Mouse (Mus musculus) neural tube, embryonic 15.5 days (tissue): ENCODE measurements at regions not wholly inside any gene's neighbourhood (a gene's known extent, or its start where the extent isn't known, plus 50 kb on each side); places are given as distances from the start of the nearest gene placed in this dataset.
"Not testable (repeated sequence)": the region's sequence is repeated elsewhere in the genome, so short reads cannot be mapped to it uniquely, and the experiment has no call there.

ENCODE experiments used
- ATAC-seq: fragments of 200-750 bp; cut with Nextera tagmentation; 2 replicates; pipeline ENCODE4 v1.8.0; 2017; ENCODE audit warnings: mild to moderate bottlenecking, moderate TSS enrichment, moderate library complexity; ENCODE audit not compliant: low FRiP score
- H3K27ac ChIP-seq: fragments of 300-500 bp; sonication (generic); replicated peaks from 2 replicates; pipeline ENCODE4 v1.5.1; 2015; ENCODE audit warnings: mild to moderate bottlenecking, inconsistent platforms
- H3K27me3 ChIP-seq: fragments of 300-500 bp; sonication (generic); replicated peaks from 2 replicates; pipeline ENCODE4 v1.6.1; 2015; ENCODE audit warnings: inconsistent platforms
- H3K36me3 ChIP-seq: fragments of 300-500 bp; sonication (generic); 2 replicates; pipeline ENCODE4 v1.6.1; 2015; ENCODE audit warnings: inconsistent platforms
- H3K4me1 ChIP-seq: fragments of 300-500 bp; sonication (generic); 2 replicates; pipeline ENCODE4 v1.6.1; 2015; ENCODE audit warnings: inconsistent platforms
- H3K4me2 ChIP-seq: fragments of 300-500 bp; sonication (generic); 2 replicates; pipeline ENCODE4 v1.6.1; 2015; ENCODE audit warnings: inconsistent platforms, mild to moderate bottlenecking, moderate library complexity
- H3K4me3 ChIP-seq: fragments of 300-500 bp; sonication (generic); replicated peaks from 2 replicates; pipeline ENCODE4 v1.5.1; 2015; ENCODE audit warnings: mild to moderate bottlenecking, inconsistent platforms
- H3K9ac ChIP-seq: fragments of 300-500 bp; sonication (generic); replicated peaks from 2 replicates; pipeline ENCODE4 v1.6.1; 2015; ENCODE audit warnings: mild to moderate bottlenecking, inconsistent platforms
- H3K9me3 ChIP-seq: fragments of 300-500 bp; sonication (generic); replicated peaks from 2 replicates; pipeline ENCODE4 v1.6.1; 2016; ENCODE audit warnings: inconsistent platforms
- WGBS: fragments of 180-500 bp; shearing (Covaris S2); methylation state at CpG from one replicate; pipeline ENCODE4 v1.1.7; 2015; ENCODE audit warnings: mixed read lengths; 5-methylcytosine and 5-hydroxymethylcytosine counted together

DNA sequence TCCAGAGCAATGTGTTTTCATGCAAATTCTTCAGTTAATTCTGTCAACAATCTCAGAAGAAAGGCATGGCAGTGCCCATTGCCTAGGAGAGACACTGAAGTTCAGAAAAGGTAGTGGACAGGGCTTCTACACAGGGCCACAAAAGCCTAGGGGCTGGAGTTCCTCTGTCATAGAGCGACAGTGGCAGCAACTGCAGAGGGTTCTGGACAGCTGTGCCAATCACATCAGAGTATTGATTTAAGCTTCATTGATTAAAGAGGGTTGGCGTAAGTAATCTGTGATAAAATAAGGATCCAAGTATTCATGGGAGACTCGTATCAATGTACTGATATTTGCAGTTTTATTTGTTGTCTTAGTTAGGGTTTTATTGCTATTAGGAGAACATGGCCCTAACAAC is 143.5 kb upstream of the P2ry1 start:
- H3K9me3 ChIP-seq: no peaks in the 10 kb centered on the region
- no peak overlapping the region for H3K9ac ChIP-seq
- no peaks in the 10 kb centered on the region for H3K4me1 ChIP-seq
- no peak overlapping the region for H3K4me3 ChIP-seq
- ATAC-seq: no peak
- H3K36me3 ChIP-seq: no peaks in the 10 kb centered on the region
- no peaks in the 10 kb centered on the region for H3K27me3 ChIP-seq
- H3K4me2 ChIP-seq: no peak overlapping the region
- no peak overlapping the region for H3K27ac ChIP-seq
- 85% methylated on average over 3 of the region's 3 CpGs for WGBS

DNA sequence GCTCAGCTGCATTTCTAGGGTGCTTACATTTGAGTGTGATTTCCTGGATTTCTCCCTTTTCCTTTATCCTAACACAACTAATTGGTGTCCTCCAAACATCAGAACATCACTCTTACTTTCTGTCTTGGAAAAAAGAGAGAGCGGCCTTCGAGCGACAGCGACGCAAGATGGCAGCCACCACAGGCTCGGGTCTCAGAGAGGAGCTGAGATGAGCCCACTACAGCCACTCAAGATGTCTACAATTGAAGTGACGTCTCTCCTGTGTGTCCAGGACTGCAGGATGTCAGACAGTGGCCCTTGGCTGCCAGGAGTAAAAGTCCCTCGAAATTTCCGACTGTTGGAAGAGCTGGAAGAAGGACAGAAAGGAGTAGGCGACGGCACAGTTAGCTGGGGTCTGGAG is 125.7 kb upstream of the P2ry1 start:
- not testable (repeated sequence) for H3K9ac ChIP-seq, H3K27me3 ChIP-seq, H3K4me2 ChIP-seq, H3K27ac ChIP-seq, H3K4me3 ChIP-seq, ATAC-seq, H3K9me3 ChIP-seq, H3K36me3 ChIP-seq, H3K4me1 ChIP-seq
- 94% methylated on average over 11 of the region's 11 CpGs for WGBS

DNA sequence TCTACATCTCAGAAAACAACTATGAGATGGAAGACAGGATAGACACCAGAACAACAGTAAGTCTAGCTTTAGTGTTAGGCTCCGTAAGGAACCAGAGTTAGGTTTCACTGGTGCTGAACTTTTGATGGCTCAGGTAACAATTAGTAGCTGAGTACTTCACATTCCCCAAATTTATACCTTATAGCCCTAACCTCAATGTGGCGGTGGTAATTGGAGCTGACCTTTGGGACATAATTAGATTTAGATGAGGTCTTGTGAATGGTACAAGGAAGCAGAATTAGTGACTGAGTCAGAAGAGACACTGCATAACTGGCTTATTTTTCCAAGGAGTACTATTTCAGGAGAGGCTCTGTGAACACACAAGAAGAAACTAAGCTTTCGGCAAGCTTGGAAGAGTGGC is 123.7 kb upstream of the P2ry1 start:
- Histone ChIP-seq H3K9me3 (no peaks in the 10 kb centered on the region), H3K9ac (no peak overlapping the region), H3K4me1 (no peaks in the 10 kb centered on the region), H3K27me3 (no peaks in the 10 kb centered on the region), H3K27ac (no peak overlapping the region), H3K36me3 (no peaks in the 10 kb centered on the region), H3K4me3 (no peak overlapping the region), H3K4me2 (no peak overlapping the region)
- no peak for ATAC-seq
- WGBS: 94% methylated on average over 3 of the region's 3 CpGs

DNA sequence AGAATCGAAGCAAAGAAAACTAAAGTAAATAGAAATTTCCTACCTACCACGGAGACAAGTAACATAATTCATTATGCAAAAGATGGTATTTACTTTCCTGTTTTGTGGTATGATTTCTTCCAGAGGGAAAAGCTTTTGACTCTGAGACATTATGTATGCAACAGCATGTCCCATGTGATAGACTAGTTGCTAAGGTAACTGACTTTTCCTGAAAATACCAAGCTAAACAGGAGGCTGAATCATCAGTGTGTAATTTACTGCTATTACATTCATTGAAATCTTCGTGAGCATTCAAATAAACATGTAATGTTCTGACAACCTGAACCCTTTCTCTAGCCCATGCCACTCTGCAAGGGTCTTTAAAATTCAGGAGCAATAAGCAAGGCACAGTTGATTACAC is 118.6 kb upstream of the P2ry1 start:
- Histone ChIP-seq H3K27me3 (no peaks in the 10 kb centered on the region), H3K27ac (no peak overlapping the region), H3K4me3 (no peak overlapping the region), H3K36me3 (no peaks in the 10 kb centered on the region), H3K4me2 (no peak overlapping the region), H3K9me3 (no peaks in the 10 kb centered on the region), H3K9ac (no peak overlapping the region), H3K4me1 (no peaks in the 10 kb centered on the region)
- no peak for ATAC-seq
- WGBS: 47% methylated on average over 3 of the region's 3 CpGs

DNA sequence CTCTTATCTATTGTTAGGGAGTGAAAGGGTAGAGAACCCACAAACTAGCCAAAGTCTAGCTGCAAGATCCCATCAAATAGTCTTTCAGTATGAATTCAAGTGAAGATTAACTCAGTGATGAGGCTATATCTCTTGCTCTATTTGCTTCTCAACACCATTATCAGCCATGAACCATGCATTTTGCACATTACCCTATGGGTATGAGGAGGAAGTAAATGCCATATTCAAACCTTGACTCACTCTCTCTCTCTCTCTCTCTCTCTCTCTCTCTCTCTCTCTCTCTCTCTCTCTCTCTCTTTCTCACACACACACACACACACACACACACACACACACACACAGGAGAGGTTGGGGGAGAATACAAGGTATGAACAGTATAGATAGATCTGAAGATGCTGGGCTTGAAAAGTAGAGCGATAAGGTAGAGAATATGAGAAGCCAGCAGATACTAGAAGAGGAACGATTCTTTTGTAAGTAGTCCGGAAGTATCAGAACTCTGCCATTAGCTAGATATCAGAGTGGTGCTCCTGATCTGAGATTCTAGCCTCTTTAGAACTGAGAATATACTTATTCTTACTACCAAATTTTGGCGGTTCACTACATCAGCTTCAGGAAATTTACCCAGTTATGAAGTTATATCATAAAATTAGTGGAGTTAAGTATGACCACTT is 113.3 kb upstream of the P2ry1 start:
- 94% methylated on average over 4 of the region's 4 CpGs for WGBS
- Histone ChIP-seq H3K27ac (no peak overlapping the region), H3K27me3 (no peaks in the 10 kb centered on the region), H3K4me1 (no peaks in the 10 kb centered on the region), H3K36me3 (no peaks in the 10 kb centered on the region), H3K4me3 (no peak overlapping the region), H3K9ac (no peak overlapping the region), H3K9me3 (no peaks in the 10 kb centered on the region), H3K4me2 (no peak overlapping the region)
- ATAC-seq: no peak

DNA sequence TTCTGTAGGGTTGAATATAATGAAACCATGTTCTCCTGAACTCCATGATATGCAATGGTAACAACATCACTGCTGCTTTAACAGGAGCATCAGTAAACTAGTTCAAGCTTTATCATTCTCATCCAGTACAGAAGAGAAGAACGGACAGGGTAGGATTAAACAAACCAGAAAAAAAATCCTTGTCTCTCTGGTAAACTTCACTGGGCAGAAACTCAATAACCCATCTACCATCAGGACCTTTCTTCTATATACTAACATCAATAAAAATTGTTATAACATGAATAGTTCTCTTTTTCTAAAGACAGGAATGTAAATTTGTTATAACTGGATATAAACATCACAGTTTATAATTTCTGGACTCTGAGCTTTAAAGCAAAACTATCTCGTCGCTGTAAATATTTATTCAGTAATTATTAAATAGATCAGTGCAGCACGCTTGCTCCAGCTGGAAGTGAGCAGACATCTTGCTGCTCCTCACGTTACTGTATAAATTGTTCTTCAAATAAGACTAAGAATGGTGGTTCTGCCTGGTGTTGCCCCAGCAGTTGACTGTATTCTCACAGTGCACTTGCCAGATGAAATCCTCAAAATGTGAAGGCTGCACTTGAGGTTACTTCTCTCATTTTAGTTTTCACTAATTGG is 104.8 kb upstream of the P2ry1 start:
- no peak overlapping the region for H3K27ac ChIP-seq
- ATAC-seq: no peak
- no peak overlapping the region for H3K9ac ChIP-seq
- no peak overlapping the region for H3K4me2 ChIP-seq
- no peaks in the 10 kb centered on the region for H3K4me1 ChIP-seq
- no peaks in the 10 kb centered on the region for H3K36me3 ChIP-seq
- H3K4me3 ChIP-seq: no peak overlapping the region
- H3K9me3 ChIP-seq: no peaks in the 10 kb centered on the region
- no peaks in the 10 kb centered on the region for H3K27me3 ChIP-seq
- 84% methylated on average over 5 of the region's 5 CpGs for WGBS

DNA sequence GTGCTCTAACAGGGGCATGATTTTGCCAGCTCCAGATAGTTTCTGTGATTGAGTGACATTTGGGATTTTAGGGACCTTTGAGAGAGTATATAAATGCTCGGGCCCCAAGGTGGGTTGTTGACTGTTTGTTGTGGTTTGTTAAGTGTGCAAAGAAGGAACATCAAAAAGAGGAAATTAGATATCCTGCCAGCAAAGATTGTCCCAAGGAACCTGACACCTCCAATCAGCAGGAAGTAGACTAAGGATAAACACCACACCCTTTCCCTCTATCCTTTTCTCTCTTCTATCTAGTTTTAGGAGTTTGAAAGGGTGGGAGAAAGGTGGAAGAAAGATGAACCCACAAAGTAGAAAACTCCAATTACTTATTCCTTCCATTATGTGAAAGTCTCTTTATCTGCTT is 103.9 kb upstream of the P2ry1 start:
- Histone ChIP-seq H3K9ac (no peak overlapping the region), H3K27ac (no peak overlapping the region), H3K36me3 (no peaks in the 10 kb centered on the region), H3K4me3 (no peak overlapping the region), H3K9me3 (no peaks in the 10 kb centered on the region), H3K4me2 (no peak overlapping the region), H3K4me1 (no peaks in the 10 kb centered on the region), H3K27me3 (no peaks in the 10 kb centered on the region)
- ATAC-seq: no peak
- 69% methylated on average over 1 of the region's 1 CpGs for WGBS

DNA sequence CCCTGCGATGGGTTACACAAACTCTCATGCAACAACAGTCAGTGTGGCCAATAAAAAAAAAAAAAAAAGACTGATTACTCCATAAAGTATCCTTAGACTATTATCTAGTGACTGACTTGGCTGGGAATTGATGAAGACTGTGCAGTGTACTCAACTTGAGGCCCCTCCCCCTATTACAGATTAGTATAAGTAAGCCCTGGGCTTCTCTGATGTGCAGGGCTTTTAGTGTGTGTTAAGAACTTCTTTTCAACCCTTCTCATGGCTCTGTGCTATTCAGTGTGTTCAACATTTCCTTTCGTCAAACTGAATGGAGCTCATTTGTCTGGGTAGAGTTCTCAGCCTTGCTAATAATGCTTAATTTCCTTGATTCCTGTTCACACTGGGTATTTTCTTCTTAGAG is 101.0 kb upstream of the P2ry1 start:
- WGBS: 81% methylated on average over 2 of the region's 2 CpGs
- H3K27me3 ChIP-seq: no peaks in the 10 kb centered on the region

DNA sequence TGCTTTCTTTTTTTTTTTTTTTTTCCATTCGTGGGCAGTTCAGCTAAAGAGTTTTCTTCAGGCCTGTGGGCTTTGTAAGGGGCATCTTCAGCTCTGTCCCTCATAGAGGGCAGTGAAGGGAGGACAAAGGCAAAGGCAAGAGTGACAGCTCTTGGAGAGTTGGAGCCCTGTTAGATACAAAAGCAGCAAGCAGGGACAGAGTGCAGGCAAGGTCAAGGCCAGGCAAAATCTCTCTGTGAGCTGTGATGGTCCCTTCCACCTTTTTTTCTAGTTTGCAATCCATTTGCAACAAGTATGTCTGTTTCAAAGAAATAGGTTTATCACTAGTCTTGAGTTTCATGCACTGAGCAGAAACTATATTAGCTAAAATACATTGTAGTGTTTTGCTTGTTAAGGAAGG is 86.2 kb upstream of the P2ry1 start:
- H3K4me3 ChIP-seq: no peak overlapping the region
- no peaks in the 10 kb centered on the region for H3K27me3 ChIP-seq
- no peaks in the 10 kb centered on the region for H3K36me3 ChIP-seq
- no peak overlapping the region for H3K27ac ChIP-seq
- WGBS: 35% methylated on average over 1 of the region's 1 CpGs
- ATAC-seq: no peak
- H3K9me3 ChIP-seq: no peaks in the 10 kb centered on the region
- H3K4me1 ChIP-seq: no peaks in the 10 kb centered on the region
- H3K9ac ChIP-seq: no peak overlapping the region
- no peak overlapping the region for H3K4me2 ChIP-seq

More for the DNA sequence above, 101.0 kb upstream of the P2ry1 start:
- H3K9me3 ChIP-seq: no peaks in the 10 kb centered on the region
- no peak for ATAC-seq
- no peaks in the 10 kb centered on the region for H3K36me3 ChIP-seq
- no peak overlapping the region for H3K4me3 ChIP-seq
- no peak overlapping the region for H3K27ac ChIP-seq
- no peaks in the 10 kb centered on the region for H3K4me1 ChIP-seq
- no peak overlapping the region for H3K4me2 ChIP-seq
- H3K9ac ChIP-seq: no peak overlapping the region

DNA sequence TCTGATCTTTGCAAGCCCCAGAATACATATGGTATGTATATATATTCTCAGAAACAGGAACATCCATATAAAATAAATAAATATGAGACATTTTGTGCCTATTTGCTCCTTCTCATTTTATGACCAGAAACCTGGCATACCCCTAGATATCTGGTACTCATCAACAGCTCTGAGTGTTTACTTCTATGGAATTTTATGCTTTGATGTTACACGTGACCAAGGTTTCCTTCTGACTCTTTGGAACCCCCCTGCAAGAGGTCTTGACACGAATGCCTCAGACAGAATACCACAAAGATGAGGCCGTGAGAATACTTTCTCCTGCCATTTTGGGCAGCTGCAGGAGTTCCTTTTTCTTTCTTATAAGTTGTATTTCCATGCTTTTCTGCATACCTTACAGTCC is 85.3 kb upstream of the P2ry1 start:
- Histone ChIP-seq H3K4me3 (no peak overlapping the region), H3K4me2 (no peak overlapping the region), H3K36me3 (no peaks in the 10 kb centered on the region), H3K9me3 (no peaks in the 10 kb centered on the region), H3K27ac (no peak overlapping the region), H3K9ac (no peak overlapping the region), H3K4me1 (no peaks in the 10 kb centered on the region), H3K27me3 (no peaks in the 10 kb centered on the region)
- WGBS: 76% methylated on average over 3 of the region's 3 CpGs
- ATAC-seq: no peak

DNA sequence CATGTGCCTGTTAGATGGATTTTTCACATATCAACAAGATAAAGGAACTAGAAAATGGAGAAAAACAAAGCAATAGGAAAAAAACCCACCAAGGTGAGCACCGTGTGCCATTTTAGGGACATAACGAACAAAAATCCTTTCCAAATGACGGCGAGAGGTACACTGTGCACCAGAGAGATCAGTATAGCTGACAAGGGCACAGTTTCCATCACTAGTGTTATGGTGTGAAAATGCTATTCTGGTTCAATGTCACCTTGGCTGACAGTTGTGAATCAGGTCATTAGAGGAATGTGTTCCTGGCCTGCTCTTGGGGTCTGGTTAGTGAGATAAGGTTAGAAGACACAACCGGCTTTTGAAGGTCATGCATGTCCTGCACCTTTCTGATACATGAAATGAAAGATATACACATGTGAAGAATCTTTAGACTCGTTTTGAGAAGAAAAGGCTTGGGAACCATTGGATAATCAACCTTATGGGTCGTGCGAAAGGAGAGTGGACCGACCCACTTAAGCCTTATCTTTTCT is 76.5 kb upstream of the P2ry1 start:
- H3K4me2 ChIP-seq: no peak overlapping the region
- ATAC-seq: no peak
- WGBS: 93% methylated on average over 9 of the region's 9 CpGs
- no peaks in the 10 kb centered on the region for H3K36me3 ChIP-seq
- no peak overlapping the region for H3K9ac ChIP-seq
- H3K4me1 ChIP-seq: no peaks in the 10 kb centered on the region
- H3K27ac ChIP-seq: no peak overlapping the region
- no peaks in the 10 kb centered on the region for H3K9me3 ChIP-seq
- H3K27me3 ChIP-seq: no peaks in the 10 kb centered on the region
- no peak overlapping the region for H3K4me3 ChIP-seq

DNA sequence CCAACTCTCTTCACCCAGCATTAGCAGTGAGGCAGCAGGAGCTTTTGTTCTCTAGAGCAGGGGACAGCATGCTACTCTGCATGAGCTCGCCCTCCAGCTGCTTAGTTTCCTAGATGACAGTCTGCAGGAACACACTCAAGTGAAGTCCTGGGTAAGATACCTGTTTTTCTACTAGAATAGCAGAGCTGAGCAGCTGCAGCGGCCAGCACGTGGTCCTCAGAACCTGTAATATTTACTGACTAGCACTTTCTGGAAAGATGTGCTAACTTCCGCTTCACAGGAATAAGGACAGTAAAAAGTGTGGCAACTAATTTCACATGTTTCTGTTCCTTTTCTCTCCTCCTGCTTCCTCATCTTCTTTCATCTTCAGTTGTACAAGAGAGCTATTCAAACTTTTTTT is 73.7 kb upstream of the P2ry1 start:
- no peaks in the 10 kb centered on the region for H3K4me1 ChIP-seq
- H3K27ac ChIP-seq: no peak overlapping the region
- no peaks in the 10 kb centered on the region for H3K9me3 ChIP-seq
- 43% methylated on average over 4 of the region's 4 CpGs for WGBS
- H3K4me2 ChIP-seq: no peak overlapping the region
- H3K27me3 ChIP-seq: no peaks in the 10 kb centered on the region
- H3K4me3 ChIP-seq: no peak overlapping the region
- no peak overlapping the region for H3K9ac ChIP-seq
- no peak for ATAC-seq
- H3K36me3 ChIP-seq: no peaks in the 10 kb centered on the region
